Mouse (Mus musculus) urinary bladder, postnatal 36 days (tissue): ENCODE data around the gene Smok3b.
A peak's percentile ranks its signal among the peaks of the same experiment; 100 is the strongest.

ENCODE experiments used
- DNase-seq, 2 experiments: peaks; one replicate each; pipeline ENCODE4 v3.0.0; 2022; ENCODE audit warnings: low spot score in 2 of 2, mixed read lengths in 1 of 2

Gene Smok3b

GRCm38 (mm10) chr5:138084996-138085395 lies 63.8 kb downstream of the Smok3b start, which contains the start of gene Zkscan1:
Gene Zkscan1 (plus strand): TSS chr5:138085084.
- peak; percentile 69 to 79 for DNase-seq

GRCm38 (mm10) chr5:138085421-138085911 lies 64.2 kb downstream of the Smok3b start:
- peak in 1 of 2 experiments; percentile 5 for DNase-seq

- no peak for DNase-seq
Measured at GRCm38 (mm10) chr5:138086842-138087241, 65.6 kb downstream of the Smok3b start.

GRCm38 (mm10) chr5:138088366-138088765 lies 67.1 kb downstream of the Smok3b start:
- DNase-seq: no peak

GRCm38 (mm10) chr5:138089108-138089551 lies 67.9 kb downstream of the Smok3b start:
- DNase-seq: no peak

GRCm38 (mm10) chr5:138090271-138090670 lies 69.0 kb downstream of the Smok3b start:
- DNase-seq: no peak

GRCm38 (mm10) chr5:138090737-138091136 lies 69.5 kb downstream of the Smok3b start:
- DNase-seq: no peak

GRCm38 (mm10) chr5:138092771-138093170 lies 71.5 kb downstream of the Smok3b start:
- DNase-seq: no peak

- DNase-seq: no peak
Measured at GRCm38 (mm10) chr5:138094474-138094873, 73.2 kb downstream of the Smok3b start.
